Mouse (Mus musculus) midbrain, embryonic 14.5 days (tissue): Measurements from ENCODE around the gene Crybb1. TPM values are rescaled to one million over a fixed set of nuclear protein-coding genes. Genes with fewer than 3 reads are reported as not detected.
A peak's percentile ranks its signal among the peaks of the same experiment; 100 is the strongest.

Experiments
- ATAC-seq: fragments of 200-750 bp; cut with Nextera tagmentation; 2 replicates; pipeline ENCODE4 v1.8.0; 2017; ENCODE audit warnings: moderate number of reproducible peaks, moderate library complexity; ENCODE audit not compliant: low FRiP score, low TSS enrichment
- DNase-seq: peaks from one replicate; pipeline ENCODE4 v3.0.0-alpha.2; 2015
- H3K27ac ChIP-seq: fragments of 300-500 bp; sonication (generic); replicated peaks from 2 replicates; pipeline ENCODE4 v1.5.1; 2014; ENCODE audit warnings: mild to moderate bottlenecking, low read depth, low read length, moderate library complexity
- H3K27me3 ChIP-seq: fragments of 300-500 bp; sonication (generic); 2 replicates; pipeline ENCODE4 v1.6.1; 2014; ENCODE audit warnings: low read length, control low read depth, mixed read lengths; ENCODE audit not compliant: control insufficient read depth, insufficient read depth
- H3K36me3 ChIP-seq: fragments of 300-500 bp; sonication (generic); 2 replicates; pipeline ENCODE4 v1.6.1; 2014; ENCODE audit warnings: low read length, control low read depth; ENCODE audit not compliant: control insufficient read depth, insufficient read depth
- H3K4me1 ChIP-seq: fragments of 300-500 bp; sonication (generic); 2 replicates; pipeline ENCODE4 v1.6.1; 2014; ENCODE audit warnings: mild to moderate bottlenecking, antibody characterized with exemption, low read length, control low read depth; ENCODE audit not compliant: control insufficient read depth, insufficient read depth
- H3K4me2 ChIP-seq: fragments of 300-500 bp; sonication (generic); 2 replicates; pipeline ENCODE4 v1.6.1; 2014; ENCODE audit warnings: mild to moderate bottlenecking, low read length, moderate library complexity
- H3K4me3 ChIP-seq: fragments of 300-500 bp; sonication (generic); replicated peaks from 2 replicates; pipeline ENCODE4 v1.5.1; 2014; ENCODE audit warnings: low read depth, low read length
- H3K9ac ChIP-seq: fragments of 300-500 bp; sonication (generic); replicated peaks from 2 replicates; pipeline ENCODE4 v1.6.1; 2014; ENCODE audit warnings: mild to moderate bottlenecking, low read length, moderate library complexity
- H3K9me3 ChIP-seq: fragments of 300-500 bp; sonication (generic); 2 replicates; pipeline ENCODE4 v1.6.1; 2016; ENCODE audit warnings: low read length, control low read depth, mixed read lengths; ENCODE audit not compliant: control insufficient read depth
- WGBS: fragments of 180-500 bp; shearing (Covaris S2); extraction: QIAGEN DNeasy Blood & Tissue Kit; methylation state at CpG from one replicate; pipeline ENCODE4 v1.1.7; 2014; 5-methylcytosine and 5-hydroxymethylcytosine counted together
- polyA plus RNA-seq: library from polyadenylated mRNA; unstranded; fragments of >200 nt; fragmentation: Nextera tagmentation; extraction: Ambion mirVana; gene quantifications from 2 replicates; pipeline ENCODE4 v1.2.1, GENCODE M21; 2014

Gene Crybb1
- polyA plus RNA-seq, 1 experiment from 2014 or later, result 1.9 TPM

DNA sequence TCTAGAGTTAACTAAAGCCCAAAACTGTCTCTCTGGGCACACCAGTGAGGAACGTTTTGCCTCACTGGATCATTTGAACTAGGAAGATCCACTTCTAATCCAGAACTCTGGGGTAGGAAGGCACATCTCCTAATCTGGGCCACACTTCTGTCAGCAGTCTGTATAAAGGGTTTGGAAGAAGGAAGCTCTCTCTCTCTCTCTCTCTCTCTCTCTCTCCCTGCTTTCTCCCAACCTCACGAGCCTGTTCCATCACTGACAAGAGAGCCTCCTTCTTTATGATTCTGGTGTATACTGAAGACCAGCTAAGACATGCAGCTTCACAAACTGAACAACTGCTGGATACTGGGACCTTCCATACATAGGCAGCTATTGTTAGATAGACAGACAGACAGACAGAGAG is 13.8 kb upstream of the Crybb1 start:
- WGBS, result 77% methylated on average over 2 of the region's 2 CpGs
- H3K27ac ChIP-seq, result no peak overlapping the region
- no peak overlapping the region for H3K4me2 ChIP-seq

DNA sequence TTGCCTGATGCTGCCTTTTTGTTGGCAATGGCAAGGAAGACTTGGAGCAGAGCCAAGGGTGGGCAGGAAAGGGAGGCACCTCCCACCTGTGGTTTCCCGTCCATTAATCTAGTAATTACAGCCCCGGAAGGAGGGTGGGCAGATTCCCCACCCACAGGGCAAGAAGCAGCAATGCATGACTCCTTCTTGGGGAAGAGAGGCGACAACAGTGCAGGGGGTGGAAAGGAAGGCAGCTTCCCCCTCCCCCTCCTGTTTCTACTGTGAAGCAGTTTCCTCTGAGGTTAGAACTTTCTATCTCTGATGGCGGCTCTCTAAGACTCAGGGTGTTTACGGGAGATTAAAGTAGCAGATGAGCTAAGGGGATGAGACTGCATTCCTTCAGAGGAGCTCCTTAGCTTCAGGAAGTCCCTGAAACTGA is 13.2 kb upstream of the Crybb1 start:
- no peak overlapping the region for H3K9ac ChIP-seq
- no peak overlapping the region for H3K4me2 ChIP-seq
- H3K36me3 ChIP-seq, result no peaks in the 10 kb centered on the region
- peaks cover 20% of the 10 kb centered on the region for H3K4me1 ChIP-seq
- ATAC-seq, result no peak
- H3K9me3 ChIP-seq, result no peaks in the 10 kb centered on the region
- H3K4me3 ChIP-seq, result no peak overlapping the region
- H3K27me3 ChIP-seq, result no peaks in the 10 kb centered on the region
- WGBS, result 58% methylated on average over 5 of the region's 5 CpGs
- DNase-seq, result peak; percentile 19
- H3K27ac ChIP-seq, result no peak overlapping the region

More for the DNA sequence above, 13.8 kb upstream of the Crybb1 start:
- Histone ChIP-seq H3K4me3 (no peak overlapping the region), H3K4me1 (peaks cover 25% of the 10 kb centered on the region), H3K9ac (no peak overlapping the region), H3K27me3 (no peaks in the 10 kb centered on the region), H3K36me3 (no peaks in the 10 kb centered on the region), H3K9me3 (no peaks in the 10 kb centered on the region)
- DNase-seq, result no peak
- ATAC-seq, result no peak

GRCm38 (mm10) chr5:112243041-112243440 is 12.6 kb upstream of the Crybb1 start:
- no peaks in the 10 kb centered on the region for H3K9me3 ChIP-seq
- ATAC-seq (no peak), DNase-seq (peak; percentile 13)
- H3K27me3 ChIP-seq, result no peaks in the 10 kb centered on the region
- whole genome bisulfite sequencing, result 57% methylated on average over 5 of the region's 5 CpGs
- H3K36me3 ChIP-seq, result no peaks in the 10 kb centered on the region
- no peak overlapping the region for H3K4me3 ChIP-seq
- no peak overlapping the region for H3K9ac ChIP-seq
- H3K27ac ChIP-seq, result no peak overlapping the region
- peaks cover 13% of the 10 kb centered on the region for H3K4me1 ChIP-seq
- no peak overlapping the region for H3K4me2 ChIP-seq

DNA sequence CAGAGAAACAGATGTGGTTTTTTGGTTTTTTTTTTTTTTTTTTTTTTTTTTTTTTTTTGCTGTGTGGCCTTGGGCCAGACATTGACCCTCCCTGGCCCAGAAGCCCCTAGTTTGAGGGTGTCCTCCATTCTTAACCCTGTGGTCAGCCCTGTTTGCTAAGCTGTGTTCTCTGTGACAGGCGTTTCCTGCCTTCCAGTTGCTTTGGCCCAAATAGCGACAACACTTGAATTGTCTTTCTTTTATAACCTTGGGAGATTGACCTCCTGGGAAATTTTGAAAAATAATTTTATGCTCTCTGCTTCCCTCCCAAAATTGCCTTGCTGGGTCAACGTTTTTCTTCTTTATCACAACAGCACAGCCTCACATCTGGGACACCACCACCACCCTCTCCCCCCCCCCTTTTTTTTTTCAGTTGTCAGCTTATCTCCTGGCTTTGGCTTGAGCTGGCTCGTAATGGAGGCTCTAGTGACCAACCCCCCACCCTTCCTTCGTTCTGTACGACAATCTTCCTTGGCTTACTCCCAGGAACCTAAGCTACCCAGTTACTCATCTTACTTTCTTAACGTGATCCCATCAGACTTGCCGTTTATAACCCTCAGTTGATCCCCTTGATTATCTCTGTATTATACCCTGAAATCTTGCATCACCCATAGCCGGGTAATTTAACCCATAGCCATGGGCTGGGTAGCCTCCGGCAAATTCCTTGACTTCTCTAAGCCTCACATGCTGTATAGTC is 11.9 kb upstream of the Crybb1 start:
- Histone ChIP-seq H3K27ac (no peak overlapping the region), H3K9ac (no peak overlapping the region), H3K27me3 (no peaks in the 10 kb centered on the region), H3K4me1 (peaks cover 6% of the 10 kb centered on the region), H3K36me3 (no peaks in the 10 kb centered on the region), H3K4me3 (no peak overlapping the region), H3K4me2 (no peak overlapping the region), H3K9me3 (no peaks in the 10 kb centered on the region)
- DNase-seq (no peak), ATAC-seq (no peak)
- WGBS, result 62% methylated on average over 10 of the region's 10 CpGs

DNA sequence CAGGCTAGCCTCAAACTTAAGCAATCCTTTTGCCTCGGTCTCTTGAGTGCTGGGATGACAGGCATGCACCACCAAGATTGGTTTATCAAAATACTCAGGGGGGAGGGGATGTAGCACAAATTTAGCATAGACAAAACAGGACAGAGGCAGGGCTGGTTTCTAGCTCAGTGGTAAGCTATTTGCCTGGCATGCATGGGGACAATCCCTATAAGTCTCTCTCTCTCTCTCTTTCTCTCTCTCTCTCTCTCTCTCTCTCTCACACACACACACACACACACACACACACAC is 11.4 kb upstream of the Crybb1 start:
- ATAC-seq (no peak), DNase-seq (no peak)
- no peak overlapping the region for H3K4me2 ChIP-seq
- WGBS, result 74% methylated on average over 1 of the region's 1 CpGs
- H3K36me3 ChIP-seq, result no peaks in the 10 kb centered on the region
- no peaks in the 10 kb centered on the region for H3K9me3 ChIP-seq
- H3K27ac ChIP-seq, result no peak overlapping the region
- no peak overlapping the region for H3K9ac ChIP-seq
- H3K4me3 ChIP-seq, result no peak overlapping the region
- H3K27me3 ChIP-seq, result no peaks in the 10 kb centered on the region
- peaks cover 1% of the 10 kb centered on the region for H3K4me1 ChIP-seq

DNA sequence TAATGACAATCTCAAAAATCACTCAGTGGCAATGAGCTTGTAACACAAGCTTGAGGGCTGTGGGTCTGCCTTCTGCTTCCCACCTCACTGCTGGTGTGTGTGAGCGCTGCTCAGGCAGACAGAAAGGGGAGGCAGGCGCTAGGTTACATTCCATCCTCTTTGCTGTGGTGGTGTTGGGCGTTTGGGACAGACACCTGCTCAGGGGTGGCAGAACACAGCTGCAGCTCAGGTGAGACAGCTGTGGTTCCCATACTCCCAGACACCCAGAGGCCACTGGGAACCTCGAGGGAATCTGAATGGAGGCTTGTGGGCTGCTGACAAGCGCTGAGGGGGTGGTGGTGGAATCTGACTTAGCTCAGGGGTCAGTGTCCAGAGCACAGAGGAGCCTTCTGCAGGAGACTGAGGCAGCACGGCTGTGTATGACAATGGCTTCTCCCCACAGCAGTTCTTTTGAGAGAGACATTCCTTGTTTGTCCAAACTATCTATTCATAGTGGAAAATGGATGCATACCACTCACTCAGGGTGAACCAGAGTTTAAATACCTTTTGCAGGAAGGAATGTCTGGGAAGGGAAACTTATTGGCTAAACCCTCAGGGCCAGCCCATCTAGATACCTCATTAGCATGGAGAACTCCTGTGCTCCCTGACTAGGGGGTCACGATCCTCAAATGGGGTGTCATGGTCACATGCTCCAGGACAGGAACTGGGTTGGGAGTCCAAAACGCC is 10.6 kb upstream of the Crybb1 start:
- H3K4me3 ChIP-seq, result no peak overlapping the region
- H3K27ac ChIP-seq, result no peak overlapping the region
- H3K4me2 ChIP-seq, result no peak overlapping the region
- no peaks in the 10 kb centered on the region for H3K9me3 ChIP-seq
- no peaks in the 10 kb centered on the region for H3K36me3 ChIP-seq
- WGBS, result 53% methylated on average over 8 of the region's 8 CpGs
- H3K9ac ChIP-seq, result no peak overlapping the region
- H3K27me3 ChIP-seq, result no peaks in the 10 kb centered on the region
- no peaks in the 10 kb centered on the region for H3K4me1 ChIP-seq
- no peak for DNase-seq
- no peak for ATAC-seq

DNA sequence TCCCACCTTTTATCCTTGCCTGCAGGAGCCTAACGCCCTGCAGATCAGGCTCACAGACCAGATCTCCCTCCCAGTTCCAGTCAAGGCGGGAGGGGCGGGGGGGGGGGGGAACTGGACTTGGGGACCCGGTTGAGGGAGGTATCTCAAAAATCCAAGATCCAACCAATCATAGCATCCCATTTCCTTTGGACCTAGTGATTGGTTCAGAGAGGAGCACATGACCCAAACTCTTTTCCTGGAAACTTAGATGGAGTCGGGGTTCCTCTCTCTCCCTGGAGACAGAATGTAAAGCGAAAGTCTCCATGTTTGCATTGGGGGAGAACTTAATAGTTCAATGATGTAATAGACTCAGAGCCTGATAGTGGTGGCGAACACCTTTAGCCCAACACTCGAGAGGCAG is 8.2 kb upstream of the Crybb1 start:
- no peak overlapping the region for H3K4me3 ChIP-seq
- WGBS, result 44% methylated on average over 8 of the region's 8 CpGs
- ATAC-seq, result no peak

DNA sequence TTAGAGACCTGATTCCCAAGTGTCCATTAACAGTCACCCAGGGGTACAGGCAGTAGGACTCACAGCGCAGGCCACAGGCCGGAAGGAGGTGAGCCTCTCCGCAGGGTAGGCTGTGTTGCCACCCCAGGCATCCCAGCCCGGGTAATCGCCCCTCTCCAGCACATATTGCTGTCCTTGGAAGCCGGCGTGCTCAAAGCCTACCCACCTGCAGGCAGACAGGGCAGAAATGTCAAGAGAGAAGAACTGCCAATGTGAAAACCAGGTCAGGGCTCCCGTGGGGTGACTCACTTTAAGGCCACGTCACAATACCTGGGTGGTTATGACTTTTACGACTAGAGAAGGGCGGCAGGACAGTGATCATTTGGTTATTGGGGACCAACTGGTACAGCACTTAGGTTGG is 6.5 kb upstream of the Crybb1 start:
- no peak overlapping the region for H3K27ac ChIP-seq
- 0 out of 2 replicates have a peak, but pooled peaks cover 2% of the 10 kb centered on the region for H3K4me1 ChIP-seq
- H3K36me3 ChIP-seq, result no peaks in the 10 kb centered on the region
- H3K4me2 ChIP-seq, result no peak overlapping the region
- 92% methylated on average over 11 of the region's 11 CpGs for WGBS
- no peaks in the 10 kb centered on the region for H3K9me3 ChIP-seq
- DNase-seq (no peak), ATAC-seq (no peak)
- no peak overlapping the region for H3K9ac ChIP-seq
- no peak overlapping the region for H3K4me3 ChIP-seq
- no peaks in the 10 kb centered on the region for H3K27me3 ChIP-seq

More for the DNA sequence above, 8.2 kb upstream of the Crybb1 start:
- H3K4me1 ChIP-seq, result no peaks in the 10 kb centered on the region
- H3K9ac ChIP-seq, result no peak overlapping the region
- H3K27me3 ChIP-seq, result no peaks in the 10 kb centered on the region
- H3K9me3 ChIP-seq, result no peaks in the 10 kb centered on the region
- no peak overlapping the region for H3K4me2 ChIP-seq
- no peaks in the 10 kb centered on the region for H3K36me3 ChIP-seq
- H3K27ac ChIP-seq, result no peak overlapping the region
- DNase-seq, result no peak

DNA sequence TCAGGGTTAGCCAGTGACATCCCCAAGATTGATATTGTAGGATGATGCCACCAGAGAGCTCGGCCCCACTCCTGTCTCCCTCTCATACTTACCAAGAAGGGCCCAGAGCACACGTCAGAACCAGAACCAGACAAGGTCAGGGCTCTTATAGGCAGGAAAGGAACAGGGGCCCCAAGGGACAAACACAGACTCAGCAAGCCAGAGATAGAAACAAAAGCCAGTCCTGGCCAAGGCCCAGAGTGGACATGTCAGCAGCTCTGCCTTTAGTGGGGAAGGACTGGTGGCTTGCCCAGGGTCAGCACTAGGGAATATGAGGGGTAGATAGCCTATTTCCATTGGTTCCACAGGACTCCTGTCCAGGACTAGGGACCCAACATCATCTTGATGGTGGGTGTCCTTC is 3.2 kb upstream of the Crybb1 start, which contains the start of gene Cryba4:
Cryba4 (minus strand) TSS at position 119 of the 400 bp plus-strand sequence.
- H3K27ac ChIP-seq, result no peak within 1 kb of the TSS
- no peaks in the 10 kb centered on the region for H3K9me3 ChIP-seq
- no peaks in the 10 kb centered on the region for H3K27me3 ChIP-seq
- H3K4me3 ChIP-seq, result no peak within 1 kb of the TSS
- H3K36me3 ChIP-seq, result no peaks in the 10 kb centered on the region
- DNase-seq, result no peak
- no peak within 1 kb of the TSS for H3K9ac ChIP-seq
- 85% methylated on average over 2 of the region's 2 CpGs for WGBS
- no peak within 1 kb of the TSS for H3K4me2 ChIP-seq
- no peak for ATAC-seq
- H3K4me1 ChIP-seq, result 0 out of 2 replicates have a peak, but pooled peaks cover 2% of the 10 kb centered on the region
